11 mouse cellular contexts compared by ENCODE assay signal in the genomic region with DNA sequence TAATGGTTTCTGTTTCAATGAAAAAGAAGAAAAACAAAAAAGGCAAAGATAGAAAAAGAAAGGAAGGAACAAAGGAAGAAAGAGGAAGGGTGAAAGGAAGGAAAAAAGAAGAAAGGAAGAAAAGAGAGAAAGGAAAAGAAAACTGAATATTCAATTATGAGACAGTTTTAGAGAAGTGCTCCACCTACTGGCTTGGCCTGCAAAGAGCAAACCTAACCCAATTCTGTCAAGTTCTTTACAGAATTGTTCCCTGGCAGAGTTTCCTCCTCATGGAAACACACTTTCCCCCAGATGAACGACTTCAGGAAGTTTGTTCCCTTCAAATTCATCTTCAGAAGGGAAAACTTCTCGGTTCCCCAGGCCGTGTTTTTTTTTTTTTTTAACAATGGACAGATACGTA. TPM values are rescaled to one million over a fixed set of nuclear protein-coding genes. Genes with fewer than 3 reads are reported as not detected.
A peak's percentile ranks its signal among the peaks of the same experiment; 100 is the strongest.
DNase-seq lines count a peak whose midpoint lies in the region; ATAC-seq lines count a peak whose summit lies in the region.
"Had no signal": no experiment of that assay in that cellular context is flagged by ENCODE, and none has a peak within 500 bp of the region (broad histone marks: within the 10 kb centered on the region; RNA-seq: fewer than 3 reads in every experiment).

No protein-coding gene starts in this region.

- WGBS in neural tube, embryonic 15.5 days = 18% methylated on average over 4 of the region's 4 CpGs

- no peak overlapping the region for H3K9ac ChIP-seq in neural tube, embryonic 15.5 days (replicated peaks)
- H3K9ac ChIP-seq: limb, embryonic 12.5 days; neural tube, embryonic 13.5 days had no signal

- H3K9me3 ChIP-seq in neural tube, embryonic 15.5 days (replicated peaks) = no peaks in the 10 kb centered on the region
- H3K9me3 ChIP-seq: limb, embryonic 12.5 days; neural tube, embryonic 13.5 days had no signal

- H3K27ac ChIP-seq in neural tube, embryonic 15.5 days (replicated peaks) = no peak overlapping the region
- H3K27ac ChIP-seq: limb, embryonic 12.5 days; neural tube, embryonic 13.5 days had no signal

- no peaks in the 10 kb centered on the region for H3K4me1 ChIP-seq in neural tube, embryonic 15.5 days
- H3K4me1 ChIP-seq: limb, embryonic 12.5 days; neural tube, embryonic 13.5 days had no signal

- H3K4me2 ChIP-seq in neural tube, embryonic 15.5 days = no peak overlapping the region
- H3K4me2 ChIP-seq: limb, embryonic 12.5 days; neural tube, embryonic 13.5 days had no signal

- DNase-seq in cerebellum, adult 18-20 months = peak; percentile 5 to 17
- no peak for DNase-seq in cerebellum, adult 9-11 months
- DNase-seq in left cerebral cortex, adult 18-20 months (ENCODE audit: low spot score in 2 of 2) = peak; percentile 9 to 23
- no peak for DNase-seq in left cerebral cortex, adult 8-10 months (ENCODE audit: low spot score in 2 of 2)
- DNase-seq in A20 (ENCODE audit: low read depth, low spot score) = peak; percentile 14
- no peak for DNase-seq in ovary, adult 18-20 months (ENCODE audit: low spot score)

- no peaks in the 10 kb centered on the region for H3K36me3 ChIP-seq in neural tube, embryonic 15.5 days
- H3K36me3 ChIP-seq: limb, embryonic 12.5 days; neural tube, embryonic 13.5 days had no signal

- ATAC-seq in inflammation-experienced regulatory T-cells, adult 6 months = peak; percentile 49
- ATAC-seq in neural tube, embryonic 15.5 days (ENCODE audit: low FRiP score) = no peak

- H3K4me3 ChIP-seq in neural tube, embryonic 15.5 days (replicated peaks) = no peak overlapping the region
- H3K4me3 ChIP-seq: limb, embryonic 12.5 days; neural tube, embryonic 13.5 days had no signal

- H3K27me3 ChIP-seq in neural tube, embryonic 15.5 days (replicated peaks) = no peaks in the 10 kb centered on the region
- H3K27me3 ChIP-seq: limb, embryonic 12.5 days; neural tube, embryonic 13.5 days had no signal

RNA-seq across cellular contexts. Expression of gene Ifna11, which starts 3.2 kb away (rescaled TPM):
- total RNA-seq in left cerebral cortex, adult 18-20 months (2021) = not detected
- total RNA-seq in left cerebral cortex, adult 8-10 months (2022) = not detected
- not detected for polyA plus RNA-seq in inflammation-experienced regulatory T-cells, adult 6 months (2017; shearing (Covaris generic))
- not detected in 2 replicates for polyA plus RNA-seq in neural tube, embryonic 15.5 days (2015; fragmentation: Nextera tagmentation; extraction: Ambion mirVana)
- total RNA-seq: gastrocnemius, postnatal 4 days had no signal
- polyA plus RNA-seq: limb, embryonic 12.5 days; neural tube, embryonic 13.5 days had no signal

RNA-seq across cellular contexts. Expression of gene Ifna6, which starts 4.2 kb away (rescaled TPM):
- not detected for total RNA-seq in left cerebral cortex, adult 18-20 months (2021)
- not detected for total RNA-seq in left cerebral cortex, adult 8-10 months (2022)
- not detected for polyA plus RNA-seq in inflammation-experienced regulatory T-cells, adult 6 months (2017; shearing (Covaris generic))
- not detected in 2 replicates for polyA plus RNA-seq in neural tube, embryonic 15.5 days (2015; fragmentation: Nextera tagmentation; extraction: Ambion mirVana)
- total RNA-seq: gastrocnemius, postnatal 4 days had no signal
- polyA plus RNA-seq: limb, embryonic 12.5 days; neural tube, embryonic 13.5 days had no signal

RNA-seq across cellular contexts. Expression of gene Ifna7, which starts 7.0 kb away (rescaled TPM):
- not detected for total RNA-seq in left cerebral cortex, adult 18-20 months (2021)
- total RNA-seq in left cerebral cortex, adult 8-10 months (2022) = not detected
- not detected for polyA plus RNA-seq in inflammation-experienced regulatory T-cells, adult 6 months (2017; shearing (Covaris generic))
- not detected in 2 replicates for polyA plus RNA-seq in neural tube, embryonic 15.5 days (2015; fragmentation: Nextera tagmentation; extraction: Ambion mirVana)
- total RNA-seq: gastrocnemius, postnatal 4 days had no signal
- polyA plus RNA-seq: limb, embryonic 12.5 days; neural tube, embryonic 13.5 days had no signal

RNA-seq across cellular contexts. Expression of gene Ifna5, which starts 12.3 kb away (rescaled TPM):
- total RNA-seq in left cerebral cortex, adult 18-20 months (2021) = not detected
- not detected for total RNA-seq in left cerebral cortex, adult 8-10 months (2022)
- polyA plus RNA-seq in inflammation-experienced regulatory T-cells, adult 6 months (2017; shearing (Covaris generic)) = not detected
- not detected in 2 replicates for polyA plus RNA-seq in neural tube, embryonic 15.5 days (2015; fragmentation: Nextera tagmentation; extraction: Ambion mirVana)
- total RNA-seq: gastrocnemius, postnatal 4 days had no signal
- polyA plus RNA-seq: limb, embryonic 12.5 days; neural tube, embryonic 13.5 days had no signal

RNA-seq across cellular contexts. Expression of gene Gm13288, which starts 17.7 kb away (rescaled TPM):
- total RNA-seq in left cerebral cortex, adult 18-20 months (2021) = not detected
- not detected for total RNA-seq in left cerebral cortex, adult 8-10 months (2022)
- not detected for polyA plus RNA-seq in inflammation-experienced regulatory T-cells, adult 6 months (2017; shearing (Covaris generic))
- not detected in 2 replicates for polyA plus RNA-seq in neural tube, embryonic 15.5 days (2015; fragmentation: Nextera tagmentation; extraction: Ambion mirVana)
- total RNA-seq: gastrocnemius, postnatal 4 days had no signal
- polyA plus RNA-seq: neural tube, embryonic 13.5 days had no signal

Comparison
In these comparisons a context has a peak if more than half of its experiments do, and no peak if none do; other contexts are left out.
1. DNase-seq: peak in cerebellum, adult 18-20 months (2 of 2), left cerebral cortex, adult 18-20 months (2 of 2) and A20 (single experiment); none in cerebellum, adult 9-11 months (single experiment), left cerebral cortex, adult 8-10 months (0 of 2) and ovary, adult 18-20 months (single experiment).